Mouse (Mus musculus): ENCODE measurements at regions not wholly inside any gene's neighbourhood (a gene's known extent, or its start where the extent isn't known, plus 50 kb on each side); places are given as distances from the start of the nearest gene placed in this dataset.

DNA sequence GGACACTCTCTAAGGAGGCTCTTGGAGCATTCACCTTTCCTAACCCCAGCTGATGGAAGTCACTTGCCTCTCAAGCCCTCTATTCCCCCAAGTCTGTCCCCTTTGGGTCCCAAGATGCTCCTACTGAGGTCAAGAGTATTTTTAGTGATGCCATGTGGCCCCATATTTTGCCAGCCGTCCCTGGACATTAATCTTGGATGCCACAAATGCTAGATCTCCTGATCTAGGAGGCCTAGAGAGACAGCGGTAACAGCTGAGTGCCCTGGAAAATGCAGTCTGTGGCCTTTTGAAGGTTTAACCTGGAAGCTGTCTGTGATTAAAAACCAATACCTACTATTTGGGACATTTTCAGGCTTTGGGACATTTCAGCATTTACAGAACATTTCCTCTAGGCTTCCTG lies 188.9 kb upstream of the Bcl6 start:
- DNase-seq: no peak

DNA sequence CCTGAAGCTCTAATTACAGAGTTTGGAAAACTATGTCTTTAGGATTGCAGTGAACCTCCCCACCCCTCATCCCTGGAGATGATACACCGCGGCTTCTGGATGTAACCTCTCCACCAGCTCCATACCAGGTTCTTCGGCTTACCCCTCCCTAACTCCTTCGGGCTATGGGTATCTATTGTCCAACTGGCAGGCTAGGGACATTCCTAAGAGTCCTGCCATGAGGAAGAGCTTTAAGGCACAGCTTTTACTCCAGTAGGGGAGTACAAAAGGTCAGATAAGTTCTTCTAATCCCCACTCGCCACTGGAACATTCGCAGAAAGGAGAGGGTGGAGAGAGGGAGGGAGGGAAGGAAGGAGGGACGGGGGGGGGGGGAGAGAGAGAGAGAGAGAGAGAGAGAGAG lies 188.5 kb upstream of the Bcl6 start:
- no peak for DNase-seq

DNA sequence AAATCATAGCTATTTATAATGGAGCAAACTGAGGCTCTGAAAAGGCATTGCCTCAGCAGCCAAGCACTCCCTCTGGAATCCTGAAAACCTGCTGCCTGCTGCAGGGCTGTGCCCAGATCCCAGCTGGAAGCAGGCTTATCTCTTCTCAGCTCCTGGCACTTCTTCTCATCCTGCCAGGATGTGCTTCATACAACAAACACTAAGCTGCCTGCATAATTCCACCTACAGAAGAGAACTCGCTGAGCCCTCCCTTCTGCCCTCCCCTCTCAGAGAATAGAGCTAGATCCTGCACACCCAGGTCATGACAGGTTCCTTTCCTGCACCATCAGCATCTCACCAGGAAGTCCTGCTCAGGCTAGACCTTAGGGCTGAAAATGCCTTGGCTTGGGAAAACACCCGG lies 187.4 kb upstream of the Bcl6 start:
- DNase-seq: no peak

DNA sequence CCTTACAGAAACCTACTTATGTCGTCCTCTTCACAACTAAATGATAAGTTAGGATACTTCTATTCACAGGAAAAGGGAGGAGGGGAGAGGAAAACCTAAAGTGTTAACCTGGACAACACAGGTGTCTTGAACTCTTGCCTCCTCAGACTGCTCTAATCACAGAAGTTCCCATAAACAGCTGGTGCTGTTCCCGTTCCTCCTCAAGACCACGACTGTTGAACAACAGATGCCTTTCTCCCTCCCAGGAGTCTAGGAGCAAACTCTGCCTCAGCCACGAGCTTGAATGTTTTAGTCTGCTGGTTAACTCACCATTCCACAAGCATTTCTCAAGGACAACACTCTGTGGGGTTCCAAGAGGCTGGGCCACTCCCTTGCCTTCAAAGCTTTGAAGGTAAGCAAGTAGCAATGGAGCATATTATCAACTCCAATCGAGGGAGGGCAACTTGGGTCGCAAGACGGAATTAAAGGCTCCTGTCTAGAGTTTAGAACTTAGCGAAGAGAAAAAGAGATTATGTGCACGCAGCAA lies 186.6 kb upstream of the Bcl6 start:
- DNase-seq: no peak

DNA sequence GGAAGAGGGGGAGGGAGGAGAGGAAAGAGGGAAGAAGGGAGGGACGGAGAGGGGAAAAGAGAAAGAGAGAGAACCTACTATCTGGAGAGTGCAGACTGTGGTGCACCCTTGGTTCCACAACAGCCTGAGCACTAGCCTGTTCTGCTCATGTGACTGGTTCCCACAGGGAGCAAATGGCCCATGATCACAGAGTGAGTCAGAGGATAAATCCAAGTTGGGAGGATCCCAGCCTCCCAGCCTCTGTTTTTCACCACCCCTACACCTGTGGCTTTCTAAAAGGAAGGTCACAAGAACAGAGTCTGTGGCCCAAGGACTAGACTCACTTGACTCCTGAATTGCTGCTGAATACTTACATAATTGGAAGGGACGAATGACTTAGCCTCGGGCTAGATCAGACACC lies 185.9 kb upstream of the Bcl6 start:
- no peak for DNase-seq

DNA sequence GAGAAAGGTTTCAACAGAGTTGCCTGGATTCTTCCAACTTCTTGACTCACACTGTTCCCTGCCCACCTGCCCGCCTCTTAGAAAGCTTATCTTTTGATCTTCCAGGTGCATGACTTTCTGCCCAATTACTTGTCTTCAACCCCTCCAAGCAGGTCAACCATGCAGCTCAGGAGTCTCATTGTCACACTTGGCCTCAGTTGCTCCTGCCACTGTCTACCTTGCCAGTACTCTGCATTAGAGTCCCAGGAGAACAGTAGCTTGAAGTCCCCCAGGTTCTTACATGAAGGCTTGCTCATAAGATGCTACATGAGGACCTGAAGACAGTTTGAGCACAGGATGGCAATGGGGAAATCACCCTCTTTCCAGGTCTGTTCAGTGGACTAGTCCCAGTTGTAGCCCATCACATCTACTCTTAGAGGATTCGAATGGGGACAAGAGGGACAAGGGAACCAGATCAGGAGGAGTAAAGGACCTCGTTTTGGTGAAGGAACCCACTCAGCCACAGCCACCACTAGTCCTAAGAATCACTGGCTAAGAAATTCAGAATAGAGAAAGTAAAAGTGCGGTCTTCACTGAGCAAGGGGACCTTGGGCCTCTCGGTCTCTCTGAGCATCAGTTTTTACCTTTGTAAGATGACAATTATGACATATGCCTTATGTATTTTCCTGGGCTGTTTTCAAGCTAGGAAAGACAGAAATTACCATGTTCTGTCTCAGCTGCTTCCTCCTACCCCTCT lies 185.3 kb upstream of the Bcl6 start:
- no peak for DNase-seq

DNA sequence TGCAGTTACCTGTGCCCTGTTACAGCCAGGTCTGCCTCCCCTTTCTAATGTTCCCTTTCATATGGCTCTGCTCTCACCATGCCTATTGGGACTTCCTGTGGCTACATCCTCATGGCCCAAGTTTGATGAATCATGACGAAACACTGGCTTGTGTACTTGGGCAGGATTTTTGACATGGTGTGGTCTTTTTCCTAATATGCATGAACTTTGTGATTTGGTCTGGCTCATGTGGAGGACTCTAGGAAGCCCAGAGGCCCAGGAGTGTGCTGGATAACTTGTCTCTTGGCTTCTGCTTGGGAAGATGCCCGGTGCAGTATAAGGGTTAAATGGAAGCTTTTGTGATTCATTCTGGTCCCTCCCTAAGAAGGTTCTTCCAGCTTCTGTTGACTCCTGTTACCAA lies 184.0 kb upstream of the Bcl6 start:
- DNase-seq: no peak

DNA sequence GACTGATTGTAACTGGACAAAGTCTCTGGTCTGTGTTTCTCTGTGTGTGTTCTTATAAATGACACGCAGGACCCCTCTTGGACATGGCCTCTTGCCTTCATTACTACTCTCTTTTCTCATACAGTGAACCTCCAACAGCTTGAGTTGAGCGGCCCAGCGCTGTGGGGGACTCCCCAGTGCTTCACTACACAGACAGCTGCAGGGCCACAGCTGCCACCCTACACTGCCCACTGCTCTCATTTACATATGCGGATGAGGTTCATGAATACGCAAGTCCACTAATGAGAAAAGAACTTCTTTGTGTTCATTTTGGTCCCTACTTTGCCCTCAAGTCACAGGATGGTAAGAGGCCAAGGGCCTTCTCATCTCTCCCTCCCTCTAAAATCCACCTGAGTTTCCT lies 183.4 kb upstream of the Bcl6 start:
- DNase-seq: no peak

DNA sequence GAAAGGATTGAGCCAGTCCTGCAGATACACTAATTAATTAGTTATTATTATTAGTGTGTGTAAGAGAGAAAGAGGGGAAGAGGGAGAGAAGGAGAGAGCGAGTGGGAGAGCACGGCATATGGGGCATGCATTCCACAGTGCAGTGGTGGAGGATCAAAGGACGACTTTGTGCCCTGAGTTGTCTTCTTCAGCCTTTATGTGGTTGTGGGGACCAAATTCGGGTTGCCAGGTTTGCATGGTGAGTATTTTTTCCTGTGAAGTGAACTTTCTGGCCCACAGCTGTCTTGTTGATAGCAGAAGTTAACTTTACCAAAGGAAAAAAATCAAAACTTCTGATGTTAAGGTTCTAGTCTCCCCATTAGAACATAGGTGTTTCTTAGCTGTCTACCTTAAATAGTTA lies 182.5 kb upstream of the Bcl6 start:
- no peak for DNase-seq

DNA sequence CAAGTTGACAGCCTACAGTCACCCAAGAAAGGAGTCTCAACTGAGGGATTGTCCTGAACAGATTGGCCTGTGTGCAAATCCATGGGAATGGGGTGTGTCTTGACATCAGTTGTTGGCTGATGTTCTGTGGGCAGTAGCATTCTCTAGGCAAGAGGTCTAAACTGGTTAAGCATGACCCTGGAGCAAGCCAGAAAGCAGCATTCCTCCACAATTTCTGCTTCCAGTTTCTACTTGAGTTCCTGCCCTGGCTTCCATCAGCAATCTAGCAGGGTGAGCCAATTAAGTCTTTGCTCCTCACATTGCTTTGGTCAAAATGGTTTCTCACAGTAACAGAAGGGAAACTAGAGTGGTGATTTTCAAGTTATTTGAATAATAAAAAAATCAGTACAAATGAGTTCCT lies 177.8 kb upstream of the Bcl6 start:
- DNase-seq: no peak

DNA sequence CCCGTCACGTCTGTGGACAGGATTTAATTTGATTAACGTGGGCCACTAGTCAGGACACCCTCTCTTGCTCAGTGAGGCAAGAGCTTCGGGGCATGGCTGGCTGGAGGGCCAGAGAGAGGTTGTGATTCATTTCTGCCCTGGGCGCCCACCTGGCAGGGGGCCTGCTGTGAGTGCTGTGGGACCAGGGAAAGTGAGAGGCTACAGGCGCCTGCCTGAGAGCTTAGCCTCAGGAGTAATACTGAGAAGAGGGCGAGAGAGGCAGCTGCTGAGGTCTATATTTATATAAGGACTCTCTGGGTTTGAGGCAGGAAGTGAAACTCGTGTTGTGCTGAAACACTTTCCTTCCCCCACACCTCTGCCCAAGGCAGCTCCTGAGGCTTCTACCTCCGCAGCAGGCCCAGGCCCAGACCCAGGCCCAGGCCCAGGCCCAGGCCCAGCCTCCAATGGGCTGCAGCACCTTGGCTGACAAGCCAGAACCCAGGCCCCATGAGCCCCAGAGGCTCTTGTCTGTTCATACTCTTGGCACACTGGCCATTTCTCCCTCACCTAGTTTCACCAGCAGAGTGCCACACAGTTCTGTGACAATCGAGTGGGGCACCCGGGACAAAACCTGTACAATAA lies 176.9 kb upstream of the Bcl6 start:
- DNase-seq: no peak

DNA sequence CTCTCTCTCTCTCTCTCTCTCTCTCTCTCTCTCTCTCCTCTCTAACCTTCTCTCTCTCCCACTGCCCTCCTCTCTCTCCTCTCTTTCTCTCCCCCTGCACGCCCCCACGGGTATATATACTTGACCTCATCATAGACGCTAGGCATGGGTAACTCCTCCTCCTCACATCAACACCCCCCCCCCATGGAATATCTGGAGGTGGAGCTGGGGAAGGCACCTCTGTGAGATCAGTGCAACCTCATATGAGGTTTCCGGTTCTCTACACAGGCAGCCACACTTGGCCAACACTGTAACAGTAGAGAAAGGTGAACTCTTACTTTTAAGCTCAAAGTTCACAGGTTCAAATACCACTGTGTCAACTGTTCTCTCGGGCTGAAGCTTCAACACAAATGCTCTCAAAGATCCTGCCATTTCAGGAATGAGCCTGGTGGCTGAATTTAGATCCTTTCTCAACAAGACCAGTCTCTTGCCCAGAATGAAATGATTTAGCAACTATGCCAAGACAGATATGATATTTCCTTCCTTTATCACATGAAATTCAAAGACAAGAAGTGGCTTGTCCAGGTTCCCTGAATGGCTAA lies 172.1 kb upstream of the Bcl6 start:
- no peak for DNase-seq

DNA sequence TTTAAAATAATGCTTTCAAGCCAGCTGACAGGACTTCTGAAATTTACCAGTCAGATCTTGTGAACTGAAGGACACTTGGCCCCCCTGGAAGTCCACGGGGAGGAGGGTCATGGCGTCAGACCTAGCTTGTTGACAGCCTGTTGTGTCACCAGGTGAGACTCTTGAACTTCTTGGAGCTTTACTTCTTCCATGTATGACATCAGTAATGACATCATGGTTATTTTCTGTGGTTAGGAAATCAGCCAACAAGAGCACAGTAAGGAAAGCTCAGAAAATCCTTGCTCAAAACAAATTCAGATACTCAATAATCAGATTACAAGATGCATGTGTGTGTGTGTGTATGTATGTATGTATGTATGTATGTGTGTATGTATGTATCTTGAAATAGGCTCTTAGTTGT lies 170.7 kb upstream of the Bcl6 start:
- DNase-seq: no peak

DNA sequence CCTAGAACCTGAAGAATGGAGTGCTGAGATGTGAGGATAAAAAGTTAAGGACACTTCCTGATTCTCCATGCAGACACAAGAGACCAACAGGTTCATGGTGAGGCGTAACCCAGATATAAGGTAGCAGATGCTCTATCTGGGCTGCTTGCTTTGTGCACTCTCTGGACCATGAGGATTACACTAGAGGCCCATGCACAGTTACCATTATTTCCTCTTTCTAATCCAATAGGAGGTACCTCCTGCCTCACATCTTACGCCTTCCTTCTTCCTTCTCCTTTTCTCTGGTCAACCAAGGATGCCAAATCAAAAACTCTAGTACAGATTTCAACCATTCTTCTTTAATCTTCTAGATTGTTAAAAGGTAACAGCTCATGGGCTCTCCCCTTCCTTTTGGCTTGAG lies 169.1 kb upstream of the Bcl6 start:
- DNase-seq: no peak

DNA sequence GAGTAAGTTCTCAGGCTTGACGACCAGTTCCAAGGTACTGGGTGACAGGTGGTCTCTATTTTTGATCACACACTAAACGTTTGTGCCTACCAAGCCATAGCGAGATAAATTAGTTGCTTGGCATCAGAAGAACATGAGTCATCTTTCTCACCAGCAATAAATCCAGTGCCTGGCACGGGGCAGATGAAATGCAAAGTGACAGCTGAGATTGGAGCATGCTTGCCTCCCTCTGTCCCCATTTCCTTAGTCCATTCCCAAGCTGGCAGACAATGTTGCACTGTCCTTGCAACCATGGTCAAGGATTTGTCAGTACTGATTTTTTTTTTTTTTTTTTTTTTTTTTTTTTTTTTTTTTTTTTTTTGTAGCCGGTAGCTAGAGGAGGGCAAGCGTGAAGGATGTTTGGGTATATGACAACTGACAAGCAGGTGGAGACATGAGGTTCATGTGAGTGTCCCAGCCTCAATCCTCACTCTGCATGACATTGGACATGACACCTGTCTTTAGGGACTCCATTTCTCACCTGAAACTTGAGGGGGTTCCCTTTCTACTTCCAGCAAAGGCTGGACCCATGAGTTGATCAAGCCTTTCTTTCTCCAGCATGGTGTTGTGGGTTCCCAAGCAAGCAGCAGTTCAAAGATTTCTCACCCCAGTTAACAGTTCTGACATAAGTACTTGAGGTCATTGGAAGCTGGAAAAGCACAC lies 168.2 kb upstream of the Bcl6 start:
- peak; percentile 87 for DNase-seq

DNA sequence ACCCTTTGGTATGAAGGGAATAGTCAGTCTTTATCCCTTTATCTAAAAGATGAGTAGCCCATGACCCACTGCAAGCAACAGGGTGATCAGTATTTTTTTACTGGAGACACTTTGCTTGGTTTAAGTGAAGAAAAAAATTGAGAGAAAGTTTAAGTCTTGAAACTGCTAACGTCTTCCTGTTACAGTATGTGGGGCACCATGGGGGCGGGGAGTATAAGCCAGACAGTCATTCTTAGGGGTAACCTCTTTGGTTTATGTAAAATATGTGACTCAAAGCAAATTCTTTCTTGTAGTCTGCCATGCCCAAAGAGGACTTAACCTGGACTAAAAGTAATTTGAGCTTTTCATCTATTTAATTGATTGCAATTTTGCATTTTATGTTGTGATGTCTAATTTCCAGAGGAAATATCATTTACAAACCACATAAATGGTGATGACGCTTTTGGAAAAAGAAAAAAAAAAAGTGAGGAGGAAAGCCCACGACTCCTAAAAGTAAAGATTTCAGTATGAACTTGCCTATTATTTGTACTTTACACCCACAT lies 166.2 kb upstream of the Bcl6 start:
- DNase-seq: no peak

DNA sequence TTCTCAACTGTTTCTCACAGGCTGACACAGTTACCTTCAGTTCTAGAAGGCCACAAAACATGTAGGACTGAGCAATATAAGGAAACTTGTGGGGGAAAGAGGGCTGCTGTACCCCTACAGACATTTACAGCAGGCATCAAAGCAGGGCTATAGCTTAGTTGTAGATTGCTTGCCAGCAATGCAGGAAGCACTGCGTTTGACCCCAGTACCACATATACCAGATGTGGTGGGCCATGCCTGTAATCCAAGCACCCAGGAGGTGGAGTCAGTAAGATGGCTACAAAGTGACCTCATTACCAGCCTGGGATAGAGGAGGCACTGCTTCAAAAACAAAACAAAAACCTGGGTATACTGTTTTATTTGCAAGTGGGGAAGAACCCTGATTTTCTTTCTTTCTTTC lies 165.3 kb upstream of the Bcl6 start:
- DNase-seq: no peak

DNA sequence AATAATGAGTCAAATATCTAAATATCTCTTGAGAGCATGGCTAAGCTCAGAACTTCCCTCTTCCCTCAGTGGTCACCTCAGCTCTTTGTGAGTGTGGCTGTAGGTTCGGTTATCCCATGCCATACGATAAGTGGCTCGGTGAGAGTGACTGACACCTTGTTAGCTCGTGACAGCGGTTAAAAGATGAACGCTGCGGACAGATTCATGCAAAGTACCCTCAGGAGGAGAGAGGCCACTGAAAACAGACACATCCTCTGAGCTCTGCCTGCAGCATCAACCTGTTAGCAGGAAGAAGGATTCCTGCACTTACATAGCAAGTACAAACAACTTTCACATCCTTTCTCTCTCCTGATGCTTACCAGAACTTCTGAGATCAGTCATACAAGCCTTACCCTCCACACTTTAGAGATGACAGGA lies 163.2 kb upstream of the Bcl6 start:
- no peak for DNase-seq

DNA sequence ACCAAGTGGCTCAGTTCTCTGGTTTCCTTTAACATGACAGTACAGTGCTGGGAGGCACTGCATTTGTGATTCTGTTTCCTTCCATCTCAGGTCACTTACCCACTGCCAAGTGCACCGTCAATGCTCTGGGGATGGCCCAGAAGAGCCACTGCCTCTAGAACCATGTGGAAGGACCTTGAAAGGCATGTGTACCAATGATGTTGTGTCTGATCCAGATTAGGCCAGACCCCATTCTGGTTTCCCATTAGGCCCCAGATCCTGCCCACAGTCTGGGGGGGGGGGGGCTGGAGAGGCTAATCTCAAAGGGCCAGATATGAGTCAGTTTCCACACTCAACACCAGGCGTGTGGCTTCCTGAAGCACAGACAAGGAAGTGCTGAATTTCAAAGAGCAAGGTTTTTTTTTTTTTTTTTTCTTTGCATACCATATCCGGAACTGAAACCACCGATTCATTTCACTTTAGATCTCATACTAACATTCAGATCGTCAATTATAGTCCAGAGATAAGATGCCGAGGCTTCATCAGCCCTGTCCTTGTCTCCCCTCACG lies 162.6 kb upstream of the Bcl6 start:
- no peak for DNase-seq

DNA sequence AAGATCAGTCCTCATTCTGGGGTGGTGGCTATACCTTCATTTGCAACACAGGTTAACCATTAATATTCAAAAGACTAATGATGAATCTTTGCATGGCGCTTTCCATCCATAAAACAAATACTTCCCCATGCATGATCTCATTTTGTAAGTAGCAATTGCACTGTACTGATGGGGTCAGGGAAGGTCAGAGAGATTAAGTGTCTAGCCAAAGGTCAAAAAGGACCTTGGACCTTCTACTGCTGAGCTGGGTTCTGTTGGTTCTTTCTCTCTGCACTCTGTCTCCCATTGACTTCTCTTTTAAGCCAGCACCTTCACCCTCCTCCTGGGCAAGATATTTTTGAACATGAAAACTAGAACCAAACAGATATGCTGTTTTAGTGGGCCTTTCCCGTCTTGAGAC lies 161.9 kb upstream of the Bcl6 start:
- DNase-seq: no peak

DNA sequence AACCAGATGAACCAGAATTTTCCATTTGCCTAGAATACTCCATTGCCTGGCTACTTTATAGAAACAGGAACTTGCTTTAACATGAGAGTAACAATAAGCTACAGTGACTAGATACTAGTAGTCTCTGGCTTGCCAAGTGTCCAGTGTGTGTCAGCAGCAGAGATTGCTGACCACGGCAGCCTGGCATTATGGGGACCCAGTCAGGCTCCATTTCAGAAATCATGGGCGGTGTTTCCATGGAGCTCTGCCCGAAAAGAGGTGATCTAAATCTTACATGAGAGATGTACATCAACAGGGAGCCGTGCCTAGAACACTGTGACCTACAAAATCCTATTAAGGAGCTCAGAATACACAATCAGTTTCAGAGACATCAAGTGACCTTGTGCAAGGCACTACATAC lies 160.8 kb upstream of the Bcl6 start:
- DNase-seq: no peak

DNA sequence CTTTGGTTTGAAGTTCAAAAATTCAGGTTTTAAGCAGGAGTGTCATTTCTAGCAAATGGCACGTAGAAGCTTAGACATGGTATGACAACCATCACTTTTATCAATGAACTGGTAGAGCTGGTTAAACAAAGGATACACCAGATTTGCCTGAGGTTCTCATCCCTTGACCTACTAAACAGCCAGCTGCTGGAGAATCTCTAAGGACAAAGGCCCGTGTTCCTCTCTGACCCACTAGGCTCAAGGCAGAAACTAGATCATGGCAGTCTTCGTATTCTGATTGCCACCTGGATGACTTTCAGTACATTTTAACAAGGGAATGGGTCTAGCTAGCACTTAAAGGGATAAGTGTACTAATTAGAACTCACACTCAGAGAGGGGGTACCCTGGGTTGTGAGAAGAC lies 155.2 kb upstream of the Bcl6 start:
- no peak for DNase-seq

All from adrenal gland, adult 8-10 months (tissue).